Mouse (Mus musculus): ENCODE results near the gene Lrrc26. TPM values are rescaled to one million over a fixed set of nuclear protein-coding genes. Genes with fewer than 3 reads are reported as not detected.

Lrrc26 gene
- total RNA-seq, 2 experiments from 2014 or later: not detected

- peak; percentile 51 for DNase-seq
Observed at GRCm38 (mm10) chr2:25266720-25267119, 23.0 kb upstream of the Lrrc26 start.

GRCm38 (mm10) chr2:25267241-25267640 is 22.5 kb upstream of the Lrrc26 start:
- DNase-seq: no peak

- DNase-seq: no peak
Observed at GRCm38 (mm10) chr2:25267746-25268309, 21.9 kb upstream of the Lrrc26 start.

GRCm38 (mm10) chr2:25271827-25272511 is 17.7 kb upstream of the Lrrc26 start, which contains the start of the genes Ssna1 and Anapc2:
Gene Ssna1 (minus strand): TSS chr2:25272438.
Gene Anapc2 (plus strand): TSS chr2:25272478.
- peak; percentile 98 for DNase-seq

- DNase-seq: no peak
Observed at GRCm38 (mm10) chr2:25272515-25272914, 17.2 kb upstream of the Lrrc26 start.

- no peak for DNase-seq
Observed at GRCm38 (mm10) chr2:25273010-25273409, 16.7 kb upstream of the Lrrc26 start.

- peak; percentile 91 for DNase-seq
Observed at GRCm38 (mm10) chr2:25278928-25279882, 10.5 kb upstream of the Lrrc26 start.

- no peak for DNase-seq
Observed at GRCm38 (mm10) chr2:25285551-25285950, 4.2 kb upstream of the Lrrc26 start.

GRCm38 (mm10) chr2:25286314-25286713 is 3.4 kb upstream of the Lrrc26 start:
- no peak for DNase-seq

GRCm38 (mm10) chr2:25286837-25287636 is 2.7 kb upstream of the Lrrc26 start:
- DNase-seq: peak; percentile 30

- no peak for DNase-seq
Observed at GRCm38 (mm10) chr2:25287927-25288649, 1.6 kb upstream of the Lrrc26 start, which contains the start of gene Tmem210. Gene Tmem210 (plus strand): TSS chr2:25288145.

GRCm38 (mm10) chr2:25288734-25289345 is 875 bp upstream of the Lrrc26 start:
- DNase-seq: no peak

- no peak for DNase-seq
Observed at GRCm38 (mm10) chr2:25290101-25290815, 543 bp downstream of the Lrrc26 start.

- DNase-seq: no peak
Observed at GRCm38 (mm10) chr2:25290816-25291130, 1.1 kb downstream of the Lrrc26 start.

GRCm38 (mm10) chr2:25291184-25292053 is 1.7 kb downstream of the Lrrc26 start:
- no peak for DNase-seq

- no peak for DNase-seq
Observed at GRCm38 (mm10) chr2:25292054-25292544, 2.4 kb downstream of the Lrrc26 start.

- peak; percentile 87 for DNase-seq
Observed at GRCm38 (mm10) chr2:25292856-25293255, 3.1 kb downstream of the Lrrc26 start.

- no peak for DNase-seq
Observed at GRCm38 (mm10) chr2:25293706-25294105, 4.0 kb downstream of the Lrrc26 start.

- no peak for DNase-seq
Observed at GRCm38 (mm10) chr2:25297093-25297492, 7.4 kb downstream of the Lrrc26 start.

Data from heart, postnatal 4 days (tissue).